Comparison of ENCODE assay signal across 8 mouse cellular contexts in the genomic region with DNA sequence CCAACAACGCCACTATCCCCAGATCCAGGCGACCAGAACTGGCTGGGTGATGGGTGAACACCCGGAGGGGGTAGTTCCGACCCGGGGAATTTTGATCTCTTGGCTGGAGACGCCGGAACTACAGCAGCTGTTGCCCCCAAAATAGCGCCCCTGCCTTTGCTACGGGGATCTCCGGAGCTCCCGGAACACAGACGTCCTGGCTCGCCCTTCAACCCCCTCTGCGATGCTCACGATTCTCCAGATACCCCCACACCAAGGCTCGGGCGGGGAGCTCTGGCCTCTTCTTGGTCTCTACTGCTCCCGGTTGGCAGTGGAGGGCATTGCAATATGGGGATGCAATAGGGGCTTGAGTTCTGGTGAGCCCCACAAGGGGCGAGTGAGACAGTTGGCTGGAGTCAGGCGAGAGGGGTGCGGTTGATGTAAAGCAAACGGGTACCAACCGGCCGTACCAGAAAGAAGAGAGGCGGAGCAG. TPM values are rescaled to one million over a fixed set of nuclear protein-coding genes. Genes with fewer than 3 reads are reported as not detected.
A peak's percentile ranks its signal among the peaks of the same experiment; 100 is the strongest.
DNase-seq lines count a peak whose midpoint lies in the region; ATAC-seq and TF ChIP-seq lines count a peak whose summit lies in the region.

No protein-coding gene starts in this region.

- no peaks in the 10 kb centered on the region for H3K9me3 ChIP-seq in lung, embryonic 14.5 days (ENCODE audit: low read depth, low read length)
- H3K9me3 ChIP-seq in intestine, embryonic 16.5 days (ENCODE audit: control insufficient read depth, low read length): no peaks in the 10 kb centered on the region

- ATAC-seq in lung, embryonic 14.5 days (ENCODE audit: insufficient read depth): 0 out of 2 replicates have a peak, but pooled peaks have one; percentile 8
- ATAC-seq in intestine, embryonic 16.5 days: no peak

- no peaks in the 10 kb centered on the region for H3K36me3 ChIP-seq in lung, embryonic 14.5 days (ENCODE audit: insufficient read depth)
- no peaks in the 10 kb centered on the region for H3K36me3 ChIP-seq in intestine, embryonic 16.5 days (ENCODE audit: control insufficient read depth, insufficient read depth, low read length)

- no peaks in the 10 kb centered on the region; the same call in 1 of the 2 replicates for H3K4me1 ChIP-seq in lung, embryonic 14.5 days (ENCODE audit: insufficient read depth)
- peaks cover 42% of the 10 kb centered on the region for H3K4me1 ChIP-seq in intestine, embryonic 16.5 days (ENCODE audit: control insufficient read depth, insufficient read depth, low read length)

- H3K9ac ChIP-seq in lung, embryonic 14.5 days: peak overlapping the region; percentile 40; the same call in 1 of the 2 replicates
- H3K9ac ChIP-seq in intestine, embryonic 16.5 days (ENCODE audit: low read depth, low read length): peak overlapping the region; percentile 33

- peaks cover 45% of the 10 kb centered on the region for H3K27me3 ChIP-seq in lung, embryonic 14.5 days (ENCODE audit: insufficient read depth, low read length)
- peaks cover 29% of the 10 kb centered on the region for H3K27me3 ChIP-seq in intestine, embryonic 16.5 days (replicated peaks; ENCODE audit: control insufficient read depth, insufficient read depth, low read length)

- peak overlapping the region; percentile 71 for H3K4me2 ChIP-seq in lung, embryonic 14.5 days
- H3K4me2 ChIP-seq in intestine, embryonic 16.5 days (ENCODE audit: low read depth, low read length): peak overlapping the region; percentile 79

- 2% methylated on average over 25 of the region's 25 CpGs for WGBS in lung, embryonic 14.5 days
- 3% methylated on average over 25 of the region's 25 CpGs for WGBS in intestine, embryonic 16.5 days

- DNase-seq in lung, embryonic 14.5 days: peak; percentile 52
- DNase-seq in lung, adult 18-20 months: no peak
- peak; percentile 85 to 87 for DNase-seq in cerebellum, postnatal 10 days
- peak; percentile 69 to 70 for DNase-seq in frontal cortex, postnatal 14 days (ENCODE audit: low spot score in 2 of 2)
- DNase-seq in lung, postnatal 10 days: peak; percentile 70
- peak; percentile 56 for DNase-seq in right cerebral cortex, postnatal 25 days
- DNase-seq in urinary bladder, postnatal 10 days (ENCODE audit: low spot score): no peak

- TF ChIP-seq CTCF in lung, embryonic 14.5 days (IDR thresholded peaks at IDR 0.05; ENCODE audit: low read depth): peak; percentile 58

- H3K27ac ChIP-seq in lung, embryonic 14.5 days (ENCODE audit: low read depth): 0 out of 2 replicates have a peak overlapping the region, but pooled peaks have one; percentile 44
- H3K27ac ChIP-seq in intestine, embryonic 16.5 days (ENCODE audit: low read length): no peak overlapping the region

- H3K4me3 ChIP-seq in lung, embryonic 14.5 days (ENCODE audit: low read depth, low read length): peak overlapping the region; percentile 38
- H3K4me3 ChIP-seq in intestine, embryonic 16.5 days (ENCODE audit: low read length): peak overlapping the region; percentile 36

RNA-seq across cellular contexts. Expression of gene Ache, which starts 1.7 kb away (rescaled TPM):
- polyA plus RNA-seq in lung, embryonic 14.5 days (2014; fragmentation: Nextera tagmentation; extraction: Ambion mirVana): 0.93 and 1.3 TPM in 2 replicates
- 9.0 and 9.3 TPM in 2 replicates for polyA plus RNA-seq in intestine, embryonic 16.5 days (2015; fragmentation: Nextera tagmentation; extraction: Ambion mirVana)

RNA-seq across cellular contexts. Expression of gene Ufsp1, which starts 5.4 kb away (rescaled TPM):
- 4.4 and 4.6 TPM in 2 replicates for polyA plus RNA-seq in lung, embryonic 14.5 days (2014; fragmentation: Nextera tagmentation; extraction: Ambion mirVana)
- polyA plus RNA-seq in intestine, embryonic 16.5 days (2015; fragmentation: Nextera tagmentation; extraction: Ambion mirVana): 9.5 and 10.7 TPM in 2 replicates

RNA-seq across cellular contexts. Expression of gene Srrt, which starts 18.4 kb away (rescaled TPM):
- 137 and 141 TPM in 2 replicates for polyA plus RNA-seq in lung, embryonic 14.5 days (2014; fragmentation: Nextera tagmentation; extraction: Ambion mirVana)
- polyA plus RNA-seq in intestine, embryonic 16.5 days (2015; fragmentation: Nextera tagmentation; extraction: Ambion mirVana): 106 and 113 TPM in 2 replicates

RNA-seq across cellular contexts. Expression of gene Trip6, which starts 25.2 kb away (rescaled TPM):
- 87.1 and 89.3 TPM in 2 replicates for polyA plus RNA-seq in lung, embryonic 14.5 days (2014; fragmentation: Nextera tagmentation; extraction: Ambion mirVana)
- polyA plus RNA-seq in intestine, embryonic 16.5 days (2015; fragmentation: Nextera tagmentation; extraction: Ambion mirVana): 61.2 and 68.0 TPM in 2 replicates

RNA-seq across cellular contexts. Expression of gene Slc12a9, which starts 44.4 kb away (rescaled TPM):
- polyA plus RNA-seq in lung, embryonic 14.5 days (2014; fragmentation: Nextera tagmentation; extraction: Ambion mirVana): 9.7 and 10.2 TPM in 2 replicates
- polyA plus RNA-seq in intestine, embryonic 16.5 days (2015; fragmentation: Nextera tagmentation; extraction: Ambion mirVana): 14.7 and 15.7 TPM in 2 replicates

Comparison
In these comparisons a context has a peak if more than half of its experiments do, and no peak if none do; other contexts are left out.
1. DNase-seq: peak in lung, embryonic 14.5 days (single experiment), cerebellum, postnatal 10 days (2 of 2), frontal cortex, postnatal 14 days (2 of 2), lung, postnatal 10 days (single experiment) and right cerebral cortex, postnatal 25 days (single experiment); none in lung, adult 18-20 months (0 of 2) and urinary bladder, postnatal 10 days (single experiment).